Mouse (Mus musculus) heart, embryonic 11.5 days (tissue): ENCODE measurements around the gene Cyth1. TPM values are rescaled to one million over a fixed set of nuclear protein-coding genes. Genes with fewer than 3 reads are reported as not detected.

Experiments used
- ATAC-seq: fragments of 200-750 bp; cut with Nextera tagmentation; replicated peaks from 2 replicates; pipeline ENCODE4 v1.8.0; 2017; ENCODE audit warnings: moderate library complexity; ENCODE audit not compliant: insufficient number of reproducible peaks, low FRiP score, low TSS enrichment
- H3K27ac ChIP-seq: fragments of 300-500 bp; sonication (generic); 2 replicates; pipeline ENCODE4 v1.5.1; 2014; ENCODE audit warnings: mild to moderate bottlenecking, low read depth, low read length
- H3K27me3 ChIP-seq: fragments of 300-500 bp; sonication (generic); 2 replicates; pipeline ENCODE4 v1.6.1; 2014; ENCODE audit warnings: mild to moderate bottlenecking, low read length, mixed read lengths; ENCODE audit not compliant: control insufficient read depth, insufficient read depth
- H3K36me3 ChIP-seq: fragments of 300-500 bp; sonication (generic); 2 replicates; pipeline ENCODE4 v1.6.1; 2014; ENCODE audit warnings: mild to moderate bottlenecking, low read length, moderate library complexity, mixed read lengths; ENCODE audit not compliant: control insufficient read depth, insufficient read depth
- H3K4me1 ChIP-seq: fragments of 300-500 bp; sonication (generic); 2 replicates; pipeline ENCODE4 v1.6.1; 2014; ENCODE audit warnings: low read length; ENCODE audit not compliant: control insufficient read depth, insufficient read depth
- H3K4me2 ChIP-seq: fragments of 300-500 bp; sonication (generic); 2 replicates; pipeline ENCODE4 v1.6.1; 2014; ENCODE audit warnings: mild to moderate bottlenecking, moderate library complexity
- H3K4me3 ChIP-seq: fragments of 300-500 bp; sonication (generic); 2 replicates; pipeline ENCODE4 v1.5.1; 2014; ENCODE audit warnings: low read depth, low read length
- H3K9ac ChIP-seq: fragments of 300-500 bp; sonication (generic); 2 replicates; pipeline ENCODE4 v1.6.1; 2014; ENCODE audit warnings: mild to moderate bottlenecking, low read depth, low read length, moderate library complexity
- H3K9me3 ChIP-seq: fragments of 300-500 bp; sonication (generic); replicated peaks from 2 replicates; pipeline ENCODE4 v1.6.1; 2016; ENCODE audit warnings: low read length; ENCODE audit not compliant: control insufficient read depth
- WGBS: fragments of 180-500 bp; shearing (Covaris S2); extraction: QIAGEN DNeasy Blood & Tissue Kit; methylation state at CpG from one replicate; pipeline ENCODE4 v1.1.7; 2014; ENCODE audit not compliant: insufficient replicate concordance; 5-methylcytosine and 5-hydroxymethylcytosine counted together
- polyA plus RNA-seq: library from polyadenylated mRNA; unstranded; fragments of >200 nt; fragmentation: Nextera tagmentation; extraction: Ambion mirVana; gene quantifications from 2 replicates; pipeline ENCODE4 v1.2.1, GENCODE M21; 2014

Cyth1 gene
- polyA plus RNA-seq, 1 experiment from 2014 or later, result 10.6 TPM

DNA sequence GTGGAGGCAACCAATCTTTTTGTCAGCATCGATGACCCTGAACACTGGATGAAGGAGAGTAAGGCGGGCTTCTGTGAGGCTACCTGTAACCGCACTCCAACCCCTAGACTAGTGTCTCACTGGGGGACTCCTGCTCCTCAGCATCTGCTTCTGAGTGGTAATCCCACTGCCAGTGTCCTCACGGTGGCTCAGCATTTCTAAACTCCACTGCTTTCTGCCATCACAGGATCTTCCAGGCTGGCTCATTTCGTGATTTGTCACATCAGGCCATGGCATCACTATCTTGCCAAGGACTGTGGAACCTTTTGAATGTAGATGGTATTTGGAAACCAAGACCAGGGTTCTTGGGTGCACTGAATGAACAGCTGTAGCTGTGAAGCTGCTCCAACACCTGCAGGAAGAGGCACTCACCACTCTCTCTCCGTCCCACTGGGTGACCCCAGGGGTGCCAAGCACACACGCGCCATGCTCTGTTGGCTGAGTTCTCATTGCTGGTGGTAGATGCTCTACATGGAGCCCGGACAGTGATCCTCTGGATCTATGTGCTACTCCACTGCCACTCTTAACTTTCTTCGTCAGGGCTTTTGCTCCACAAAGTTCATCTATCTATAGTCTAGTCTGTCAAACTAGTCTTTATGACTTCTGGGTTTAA, 24.9 kb downstream of the Cyth1 start:
- Histone ChIP-seq H3K9me3 (no peaks in the 10 kb centered on the region), H3K4me3 (no peak overlapping the region), H3K27ac (no peak overlapping the region), H3K27me3 (no peaks in the 10 kb centered on the region), H3K36me3 (no peaks in the 10 kb centered on the region), H3K9ac (no peak overlapping the region), H3K4me1 (0 out of 2 replicates have a peak, but pooled peaks cover 3% of the 10 kb centered on the region), H3K4me2 (no peak overlapping the region)
- no peak for ATAC-seq
- 74% methylated on average over 10 of the region's 10 CpGs for WGBS

DNA sequence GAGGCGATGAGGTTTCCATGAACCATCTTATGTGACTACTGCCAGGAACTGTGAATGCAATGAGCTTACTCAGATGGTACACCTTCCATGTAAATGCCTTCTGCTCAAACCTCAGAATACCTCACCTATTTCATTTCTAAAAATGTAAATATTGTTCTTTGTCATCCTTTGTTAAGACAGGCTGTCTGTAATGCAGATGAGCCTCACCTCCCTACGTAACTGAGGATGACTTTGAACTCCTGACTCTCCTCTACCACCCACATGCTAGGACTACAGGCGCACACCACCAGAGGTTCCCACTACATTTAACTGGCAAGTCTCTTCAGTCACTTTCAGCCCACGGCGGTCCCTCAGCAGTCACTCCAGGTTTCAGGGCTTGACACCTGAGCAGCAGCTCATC, 25.5 kb downstream of the Cyth1 start:
- no peak overlapping the region for H3K4me3 ChIP-seq
- no peaks in the 10 kb centered on the region for H3K9me3 ChIP-seq
- no peak overlapping the region for H3K27ac ChIP-seq
- H3K4me1 ChIP-seq, result 0 out of 2 replicates have a peak, but pooled peaks cover 3% of the 10 kb centered on the region
- WGBS, result 73% methylated on average over 5 of the region's 5 CpGs
- no peak for ATAC-seq
- no peaks in the 10 kb centered on the region for H3K27me3 ChIP-seq
- no peak overlapping the region for H3K4me2 ChIP-seq
- no peak overlapping the region for H3K9ac ChIP-seq
- H3K36me3 ChIP-seq, result no peaks in the 10 kb centered on the region

DNA sequence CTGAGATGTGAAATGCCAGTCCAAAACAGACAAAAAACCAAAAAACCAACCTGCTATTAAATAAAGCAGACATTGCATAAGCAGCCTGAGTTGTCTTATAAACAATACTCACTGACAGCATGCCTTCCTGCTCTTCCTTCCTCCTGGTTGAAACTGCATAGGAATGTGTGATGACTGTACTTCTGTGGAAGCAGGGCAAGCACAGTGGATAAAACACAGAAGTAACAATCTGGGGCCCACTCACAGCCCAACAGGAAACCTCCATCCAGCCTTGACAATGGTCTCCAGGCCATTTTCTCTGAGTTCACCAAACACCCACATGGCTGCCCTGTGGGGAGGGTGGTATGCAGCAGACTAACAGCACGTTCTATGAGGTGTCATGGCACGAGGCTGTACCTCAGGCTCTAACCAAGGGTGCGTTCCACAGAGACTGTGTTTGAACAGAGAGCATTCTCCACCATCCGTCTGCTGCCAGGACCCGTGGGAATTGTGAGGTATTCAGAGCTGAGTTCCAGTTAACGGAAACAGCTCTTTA, 26.0 kb downstream of the Cyth1 start:
- no peak overlapping the region for H3K4me3 ChIP-seq
- 59% methylated on average over 6 of the region's 6 CpGs for WGBS
- ATAC-seq, result no peak
- no peaks in the 10 kb centered on the region for H3K36me3 ChIP-seq
- no peak overlapping the region for H3K9ac ChIP-seq
- H3K9me3 ChIP-seq, result no peaks in the 10 kb centered on the region
- H3K4me1 ChIP-seq, result 0 out of 2 replicates have a peak, but pooled peaks cover 3% of the 10 kb centered on the region
- no peaks in the 10 kb centered on the region for H3K27me3 ChIP-seq
- no peak overlapping the region for H3K27ac ChIP-seq
- no peak overlapping the region for H3K4me2 ChIP-seq

DNA sequence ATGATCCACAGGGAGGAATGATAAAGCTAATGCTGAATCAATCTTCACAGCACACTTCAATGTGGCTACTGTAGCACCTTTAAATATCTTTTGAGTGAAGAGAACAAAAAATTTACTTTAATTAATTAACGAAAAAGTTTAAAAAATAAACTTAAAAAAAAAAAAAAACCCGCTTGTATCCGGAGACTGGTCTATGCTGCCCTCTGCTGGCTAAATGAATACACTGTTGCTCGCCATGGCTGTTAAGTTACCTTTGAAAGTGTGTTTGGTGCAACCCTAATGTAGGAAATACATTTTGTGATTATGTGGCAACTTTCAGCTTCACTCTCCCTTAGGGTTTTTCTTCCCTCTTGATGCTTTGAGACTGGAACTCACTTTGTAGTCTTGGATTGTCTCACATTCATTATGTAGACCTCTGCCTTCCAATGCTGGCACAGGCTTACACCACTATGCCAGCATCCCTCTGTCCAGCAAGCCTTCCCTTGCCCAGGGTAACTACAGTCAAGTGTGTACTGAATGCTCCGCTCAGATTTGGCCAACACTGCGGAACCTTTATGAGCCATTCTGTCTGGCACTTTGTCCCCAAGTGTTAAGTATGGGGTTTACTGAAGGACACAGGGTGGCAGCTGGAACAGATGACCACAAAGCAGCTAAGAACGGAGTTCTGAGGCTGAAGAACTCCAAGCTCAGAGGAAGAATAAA, 27.7 kb downstream of the Cyth1 start:
- no peak overlapping the region for H3K4me3 ChIP-seq
- peaks cover 14% of the 10 kb centered on the region for H3K4me1 ChIP-seq
- no peaks in the 10 kb centered on the region for H3K36me3 ChIP-seq
- no peaks in the 10 kb centered on the region for H3K9me3 ChIP-seq
- 25% methylated on average over 7 of the region's 7 CpGs for WGBS
- H3K27ac ChIP-seq, result no peak overlapping the region
- H3K4me2 ChIP-seq, result no peak overlapping the region
- H3K9ac ChIP-seq, result no peak overlapping the region
- no peaks in the 10 kb centered on the region for H3K27me3 ChIP-seq
- no peak for ATAC-seq

DNA sequence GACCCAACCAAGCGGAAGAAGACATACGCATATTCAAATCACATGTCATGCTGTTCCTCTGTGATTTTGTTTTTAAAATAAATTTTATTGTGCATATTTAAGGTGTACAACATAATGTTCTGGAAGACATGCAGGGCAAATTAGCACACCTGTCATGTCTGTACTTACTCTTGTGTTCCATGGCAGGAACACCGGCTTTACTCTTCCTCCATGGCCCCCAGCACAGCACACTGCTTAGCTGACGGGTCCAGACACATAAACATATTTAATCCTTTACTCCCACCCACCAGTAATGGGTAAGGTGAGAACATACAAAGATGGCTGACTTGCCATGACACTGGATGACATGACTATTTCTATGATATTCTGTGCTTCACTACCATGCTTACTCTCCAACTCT, 29.3 kb downstream of the Cyth1 start:
- Histone ChIP-seq H3K9ac (no peak overlapping the region), H3K4me3 (no peak overlapping the region), H3K4me1 (peaks cover 14% of the 10 kb centered on the region), H3K36me3 (no peaks in the 10 kb centered on the region), H3K27ac (no peak overlapping the region), H3K27me3 (no peaks in the 10 kb centered on the region), H3K9me3 (no peaks in the 10 kb centered on the region), H3K4me2 (no peak overlapping the region)
- 93% methylated on average over 4 of the region's 4 CpGs for WGBS
- ATAC-seq, result no peak

DNA sequence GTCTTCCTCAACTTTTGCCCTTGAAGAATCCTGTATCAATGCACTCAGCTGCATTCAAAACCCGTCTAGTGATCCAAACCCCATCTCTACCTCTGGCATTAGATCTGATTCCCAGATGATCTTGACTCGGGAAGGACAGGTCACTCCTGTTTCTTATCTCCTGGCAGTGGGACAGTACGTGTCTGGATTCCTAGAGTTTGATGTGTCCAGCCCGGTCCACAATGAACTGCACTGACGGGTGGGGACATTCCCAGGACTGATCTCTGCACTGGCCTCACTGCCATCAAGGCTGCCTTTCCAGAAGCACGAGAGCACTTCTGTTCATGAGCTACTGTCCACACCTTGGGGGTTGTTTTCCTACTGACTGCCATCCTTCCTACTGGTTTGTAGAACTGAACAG, 31.9 kb downstream of the Cyth1 start:
- no peaks in the 10 kb centered on the region for H3K9me3 ChIP-seq
- no peak overlapping the region for H3K9ac ChIP-seq
- H3K4me3 ChIP-seq, result no peak overlapping the region
- no peaks in the 10 kb centered on the region for H3K36me3 ChIP-seq
- no peaks in the 10 kb centered on the region for H3K27me3 ChIP-seq
- no peak overlapping the region for H3K4me2 ChIP-seq
- ATAC-seq, result no peak
- 51% methylated on average over 6 of the region's 6 CpGs for WGBS
- H3K27ac ChIP-seq, result peak overlapping the region; percentile 37; the same call in 1 of the 2 replicates
- H3K4me1 ChIP-seq, result peaks cover 20% of the 10 kb centered on the region

DNA sequence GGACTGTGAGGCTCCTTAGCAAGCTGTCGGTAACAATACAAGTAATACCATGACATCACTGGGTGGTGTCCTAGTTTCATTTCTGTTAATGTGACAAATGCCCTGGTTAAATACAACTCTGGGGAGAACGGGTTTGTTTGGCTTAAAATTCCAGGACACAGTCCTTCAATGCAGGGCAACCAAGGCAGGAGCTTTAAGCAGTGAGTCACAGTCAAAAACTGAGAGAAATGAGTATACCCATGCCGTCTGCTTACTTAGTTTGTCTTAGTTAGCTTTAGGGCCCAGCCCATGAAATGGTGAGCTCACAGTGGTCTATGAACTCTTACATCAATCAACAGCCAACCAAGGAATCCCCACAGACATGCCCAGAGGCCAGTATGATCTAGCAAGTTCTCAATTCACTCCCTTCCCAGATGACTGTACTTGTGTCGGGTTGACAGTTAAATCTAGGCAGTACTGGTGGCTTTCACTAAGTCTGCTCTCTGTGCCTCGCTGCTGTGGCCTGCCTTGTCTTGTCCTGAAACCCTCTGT, 32.4 kb downstream of the Cyth1 start:
- ATAC-seq, result no peak
- Histone ChIP-seq H3K4me1 (peaks cover 24% of the 10 kb centered on the region), H3K27ac (peak overlapping the region; percentile 37; the same call in 1 of the 2 replicates), H3K4me2 (no peak overlapping the region), H3K36me3 (no peaks in the 10 kb centered on the region), H3K4me3 (no peak overlapping the region), H3K9me3 (no peaks in the 10 kb centered on the region), H3K9ac (no peak overlapping the region), H3K27me3 (no peaks in the 10 kb centered on the region)
- 60% methylated on average over 5 of the region's 5 CpGs for WGBS

DNA sequence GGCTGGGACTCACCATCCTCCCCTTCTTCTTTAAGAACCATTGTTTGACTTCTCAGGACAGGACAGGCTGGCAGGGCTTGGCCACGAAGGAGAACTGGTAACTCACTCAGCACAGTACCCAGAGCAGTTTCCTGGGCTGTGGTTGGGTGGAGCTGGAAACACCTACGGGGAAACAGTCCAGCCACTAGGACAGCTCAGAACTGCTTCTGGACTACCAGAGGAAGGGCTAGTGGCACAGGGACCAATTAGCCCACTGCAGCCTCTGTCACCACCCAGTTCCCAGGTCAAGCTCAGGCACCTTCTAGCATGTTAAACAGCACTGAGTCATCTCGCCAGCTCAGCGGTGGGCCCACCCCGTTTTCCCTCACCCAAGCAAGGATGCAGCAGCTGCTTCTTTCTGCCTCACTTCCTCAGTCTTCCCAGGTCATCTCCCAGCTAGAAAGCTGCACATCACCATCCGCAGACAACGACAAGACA, 35.7 kb downstream of the Cyth1 start:
- no peak for ATAC-seq
- no peak overlapping the region for H3K4me2 ChIP-seq
- 62% methylated on average over 7 of the region's 7 CpGs for WGBS
- no peak overlapping the region for H3K4me3 ChIP-seq
- H3K27me3 ChIP-seq, result no peaks in the 10 kb centered on the region
- peaks cover 51% of the 10 kb centered on the region for H3K4me1 ChIP-seq
- H3K36me3 ChIP-seq, result no peaks in the 10 kb centered on the region
- H3K9ac ChIP-seq, result no peak overlapping the region
- no peaks in the 10 kb centered on the region for H3K9me3 ChIP-seq
- H3K27ac ChIP-seq, result no peak overlapping the region
